Mouse (Mus musculus): Measurements from ENCODE around the gene Tdrd7.

GRCm38 (mm10) chr4:46064961-46065360, 99.8 kb downstream of the Tdrd7 start:
- TF ChIP-seq CTCF (IDR thresholded peaks at IDR 0.05; ENCODE audit: low read depth) (no peak), EP300 (IDR thresholded peaks at IDR 0.05; ENCODE audit: low read depth) (no peak)
